Mouse (Mus musculus): Measurements from ENCODE around the gene Arhgap10. TPM values are rescaled to one million over a fixed set of nuclear protein-coding genes. Genes with fewer than 3 reads are reported as not detected.

Gene Arhgap10
- polyA plus RNA-seq, 1 experiment, result 17.6 TPM

- TF ChIP-seq FOSL1 (IDR thresholded peaks at IDR 0.05; ENCODE audit: insufficient read depth, low read length, poor library complexity, severe bottlenecking) (no peak), CTCF (IDR thresholded peaks at IDR 0.05; ENCODE audit: control insufficient read depth, insufficient read depth, insufficient read length) (no peak), MYOG (IDR thresholded peaks at IDR 0.05; ENCODE audit: control insufficient read depth, extremely low read depth, insufficient read length) (no peak), MYOD1 (IDR thresholded peaks at IDR 0.05; ENCODE audit: control insufficient read depth, insufficient read length, low read depth) (no peak), MAX (IDR thresholded peaks at IDR 0.05) (no peak), USF1 (IDR thresholded peaks at IDR 0.05; ENCODE audit: low read depth) (no peak), CEBPB (IDR thresholded peaks at IDR 0.05; ENCODE audit: low read depth) (no peak)
- Histone ChIP-seq H3K4me3 (ENCODE audit: insufficient read depth, poor library complexity, severe bottlenecking) (no peak overlapping the region), H3ac (ENCODE audit: control insufficient read depth, insufficient read length, low read depth) (no peak overlapping the region), H3K27me3 (ENCODE audit: control insufficient read depth, insufficient read depth, insufficient read length) (no peaks in the 10 kb centered on the region), H3K36me3 (ENCODE audit: control insufficient read depth, insufficient read depth) (peaks cover 8% of the 10 kb centered on the region), H3K79me3 (ENCODE audit: low read depth) (peaks cover 93% of the 10 kb centered on the region), H3K79me2 (ENCODE audit: control insufficient read depth, insufficient read depth) (peaks cover 100% of the 10 kb centered on the region)
Observed at GRCm38 (mm10) chr8:77511750-77512493, 5.8 kb downstream of the Arhgap10 start.

GRCm38 (mm10) chr8:77510426-77510825 lies 7.3 kb downstream of the Arhgap10 start:
- Histone ChIP-seq H3K79me3 (ENCODE audit: low read depth) (peaks cover 91% of the 10 kb centered on the region), H3K4me3 (ENCODE audit: insufficient read depth, poor library complexity, severe bottlenecking) (no peak overlapping the region), H3ac (ENCODE audit: control insufficient read depth, insufficient read length, low read depth) (no peak overlapping the region), H3K36me3 (ENCODE audit: control insufficient read depth, insufficient read depth) (peaks cover 8% of the 10 kb centered on the region), H3K79me2 (ENCODE audit: control insufficient read depth, insufficient read depth) (peaks cover 100% of the 10 kb centered on the region), H3K27me3 (ENCODE audit: control insufficient read depth, insufficient read depth, insufficient read length) (no peaks in the 10 kb centered on the region)
- peak; percentile 26 for TF ChIP-seq MYOD1 (IDR thresholded peaks at IDR 0.05; ENCODE audit: control insufficient read depth, insufficient read length, low read depth)
- TF ChIP-seq CTCF (IDR thresholded peaks at IDR 0.05; ENCODE audit: control insufficient read depth, insufficient read depth, insufficient read length), result no peak

DNA sequence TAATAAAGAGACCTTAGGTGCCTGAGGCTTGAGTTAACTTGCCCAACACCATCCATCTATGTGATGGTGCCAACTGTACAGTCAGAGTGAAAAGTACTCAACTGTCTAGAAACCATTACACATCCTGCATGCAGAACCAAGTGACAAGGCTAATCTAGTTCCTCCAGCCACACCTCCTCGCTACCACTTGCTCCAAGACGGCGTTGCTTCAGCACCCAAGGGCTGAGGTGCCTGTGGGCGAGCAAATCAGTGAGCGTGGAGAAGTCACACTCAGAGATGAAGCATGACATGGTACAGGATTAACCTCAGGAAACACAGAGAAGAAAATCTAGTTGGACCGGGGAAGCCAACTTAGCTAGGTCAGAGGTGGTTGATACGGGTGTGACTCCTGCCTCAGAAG lies 8.7 kb downstream of the Arhgap10 start:
- peaks cover 86% of the 10 kb centered on the region for H3K79me3 ChIP-seq (ENCODE audit: low read depth)
- no peak for TF ChIP-seq CTCF (IDR thresholded peaks at IDR 0.05; ENCODE audit: control insufficient read depth, insufficient read depth, insufficient read length)
- TF ChIP-seq FOSL1 (IDR thresholded peaks at IDR 0.05; ENCODE audit: insufficient read depth, low read length, poor library complexity, severe bottlenecking), result no peak
- no peak for TF ChIP-seq MAX (IDR thresholded peaks at IDR 0.05)
- TF ChIP-seq MYOG (IDR thresholded peaks at IDR 0.05; ENCODE audit: control insufficient read depth, extremely low read depth, insufficient read length), result no peak
- TF ChIP-seq MYOD1 (IDR thresholded peaks at IDR 0.05; ENCODE audit: control insufficient read depth, insufficient read length, low read depth), result no peak
- H3ac ChIP-seq (ENCODE audit: control insufficient read depth, insufficient read length, low read depth), result no peak overlapping the region
- H3K27me3 ChIP-seq (ENCODE audit: control insufficient read depth, insufficient read depth, insufficient read length), result no peaks in the 10 kb centered on the region
- peaks cover 99% of the 10 kb centered on the region for H3K79me2 ChIP-seq (ENCODE audit: control insufficient read depth, insufficient read depth)
- no peaks in the 10 kb centered on the region for H3K36me3 ChIP-seq (ENCODE audit: control insufficient read depth, insufficient read depth)
- H3K4me3 ChIP-seq (ENCODE audit: insufficient read depth, poor library complexity, severe bottlenecking), result no peak overlapping the region

DNA sequence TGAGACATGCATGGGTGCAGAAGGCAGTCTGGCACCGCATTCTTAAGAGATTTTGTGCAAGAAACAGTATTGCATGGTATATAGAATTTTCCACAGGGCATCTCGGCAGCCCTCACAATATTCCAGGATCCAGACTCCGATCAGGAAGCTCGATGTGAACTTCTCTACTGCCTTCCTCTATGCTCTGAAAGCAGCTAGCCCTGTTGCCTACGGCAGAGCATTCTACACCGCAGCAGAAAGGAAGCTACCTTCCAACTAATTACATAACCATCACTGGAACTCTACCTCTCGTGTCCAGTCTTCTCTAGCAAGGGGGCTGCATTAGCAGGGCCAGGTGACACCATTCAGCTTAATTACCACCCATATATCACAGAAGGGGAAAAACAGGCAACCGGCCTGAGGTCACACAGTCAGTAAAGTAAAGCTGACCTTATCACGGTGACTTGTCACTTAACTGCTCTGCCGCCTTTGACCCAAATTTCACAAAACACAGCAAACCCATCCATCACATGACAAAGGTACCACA lies 10.2 kb downstream of the Arhgap10 start:
- Histone ChIP-seq H3ac (ENCODE audit: control insufficient read depth, insufficient read length, low read depth) (no peak overlapping the region), H3K79me3 (ENCODE audit: low read depth) (peaks cover 77% of the 10 kb centered on the region), H3K4me3 (ENCODE audit: insufficient read depth, poor library complexity, severe bottlenecking) (no peak overlapping the region), H3K27me3 (ENCODE audit: control insufficient read depth, insufficient read depth, insufficient read length) (no peaks in the 10 kb centered on the region), H3K79me2 (ENCODE audit: control insufficient read depth, insufficient read depth) (peaks cover 99% of the 10 kb centered on the region), H3K36me3 (ENCODE audit: control insufficient read depth, insufficient read depth) (no peaks in the 10 kb centered on the region)
- TF ChIP-seq MYOD1 (IDR thresholded peaks at IDR 0.05; ENCODE audit: control insufficient read depth, insufficient read length, low read depth) (no peak), USF1 (IDR thresholded peaks at IDR 0.05; ENCODE audit: low read depth) (no peak), MAX (IDR thresholded peaks at IDR 0.05) (no peak), MYOG (IDR thresholded peaks at IDR 0.05; ENCODE audit: control insufficient read depth, extremely low read depth, insufficient read length) (no peak), CEBPB (IDR thresholded peaks at IDR 0.05; ENCODE audit: low read depth) (no peak), FOSL1 (IDR thresholded peaks at IDR 0.05; ENCODE audit: insufficient read depth, low read length, poor library complexity, severe bottlenecking) (no peak), CTCF (IDR thresholded peaks at IDR 0.05; ENCODE audit: control insufficient read depth, insufficient read depth, insufficient read length) (no peak)

GRCm38 (mm10) chr8:77506539-77506938 lies 11.2 kb downstream of the Arhgap10 start:
- no peak for TF ChIP-seq CEBPB (IDR thresholded peaks at IDR 0.05; ENCODE audit: low read depth)
- no peak for TF ChIP-seq CTCF (IDR thresholded peaks at IDR 0.05; ENCODE audit: control insufficient read depth, insufficient read depth, insufficient read length)
- no peak for TF ChIP-seq FOSL1 (IDR thresholded peaks at IDR 0.05; ENCODE audit: insufficient read depth, low read length, poor library complexity, severe bottlenecking)
- no peak for TF ChIP-seq MYOG (IDR thresholded peaks at IDR 0.05; ENCODE audit: control insufficient read depth, extremely low read depth, insufficient read length)
- no peak for TF ChIP-seq MYOD1 (IDR thresholded peaks at IDR 0.05; ENCODE audit: control insufficient read depth, insufficient read length, low read depth)
- no peak for TF ChIP-seq MAX (IDR thresholded peaks at IDR 0.05)
- no peak for TF ChIP-seq USF1 (IDR thresholded peaks at IDR 0.05; ENCODE audit: low read depth)
- no peak overlapping the region for H3ac ChIP-seq (ENCODE audit: control insufficient read depth, insufficient read length, low read depth)
- H3K4me3 ChIP-seq (ENCODE audit: insufficient read depth, poor library complexity, severe bottlenecking), result no peak overlapping the region
- peaks cover 80% of the 10 kb centered on the region for H3K79me3 ChIP-seq (ENCODE audit: low read depth)
- H3K27me3 ChIP-seq (ENCODE audit: control insufficient read depth, insufficient read depth, insufficient read length), result no peaks in the 10 kb centered on the region
- no peaks in the 10 kb centered on the region for H3K36me3 ChIP-seq (ENCODE audit: control insufficient read depth, insufficient read depth)
- H3K79me2 ChIP-seq (ENCODE audit: control insufficient read depth, insufficient read depth), result peaks cover 99% of the 10 kb centered on the region
